Mouse (Mus musculus) stomach, embryonic 15.5 days (tissue): Measurements from ENCODE around the gene Fam69b. TPM values are rescaled to one million over a fixed set of nuclear protein-coding genes. Genes with fewer than 3 reads are reported as not detected.

Experiments used
- ATAC-seq: fragments of 200-750 bp; cut with Nextera tagmentation; 2 replicates; pipeline ENCODE4 v1.8.0; 2017; ENCODE audit warnings: low read depth, moderate number of reproducible peaks, moderate TSS enrichment; ENCODE audit not compliant: insufficient read depth, low FRiP score
- H3K27ac ChIP-seq: fragments of 300-500 bp; sonication (generic); 2 replicates; pipeline ENCODE4 v1.5.1; 2015; ENCODE audit warnings: mild to moderate bottlenecking, inconsistent platforms
- H3K27me3 ChIP-seq: fragments of 300-500 bp; sonication (generic); replicated peaks from 2 replicates; pipeline ENCODE4 v1.6.1; 2015; ENCODE audit warnings: inconsistent platforms
- H3K36me3 ChIP-seq: fragments of 300-500 bp; sonication (generic); 2 replicates; pipeline ENCODE4 v1.6.1; 2015; ENCODE audit warnings: inconsistent platforms
- H3K4me1 ChIP-seq: fragments of 300-500 bp; sonication (generic); 2 replicates; pipeline ENCODE4 v1.6.1; 2015; ENCODE audit warnings: inconsistent platforms
- H3K4me2 ChIP-seq: fragments of 300-500 bp; sonication (generic); 2 replicates; pipeline ENCODE4 v1.6.1; 2015; ENCODE audit warnings: mild to moderate bottlenecking, inconsistent platforms
- H3K4me3 ChIP-seq: fragments of 300-500 bp; sonication (generic); replicated peaks from 2 replicates; pipeline ENCODE4 v1.5.1; 2015; ENCODE audit warnings: inconsistent platforms
- H3K9ac ChIP-seq: fragments of 300-500 bp; sonication (generic); 2 replicates; pipeline ENCODE4 v1.6.1; 2015; ENCODE audit warnings: inconsistent platforms
- H3K9me3 ChIP-seq: fragments of 300-500 bp; sonication (generic); 2 replicates; pipeline ENCODE4 v1.6.1; 2016; ENCODE audit warnings: inconsistent platforms
- WGBS: fragments of 180-500 bp; shearing (Covaris S2); methylation state at CpG from one replicate; pipeline ENCODE4 v1.1.7; 2015; 5-methylcytosine and 5-hydroxymethylcytosine counted together
- polyA plus RNA-seq: library from polyadenylated mRNA; unstranded; fragments of >200 nt; fragmentation: Nextera tagmentation; extraction: Ambion mirVana; gene quantifications from 2 replicates; pipeline ENCODE4 v1.2.1, GENCODE M21; 2015

Fam69b gene
- polyA plus RNA-seq, 1 experiment from 2014 or later = 28.9 TPM

- WGBS = 91% methylated on average over 7 of the region's 7 CpGs
These were observed 38.0 kb upstream of the Fam69b start for GRCm38 (mm10) chr2:26590282-26590681.

GRCm38 (mm10) chr2:26590962-26591361 is 37.3 kb upstream of the Fam69b start:
- Histone ChIP-seq H3K36me3 (peaks cover 19% of the 10 kb centered on the region), H3K4me3 (no peak overlapping the region), H3K4me2 (no peak overlapping the region), H3K4me1 (peaks cover 17% of the 10 kb centered on the region), H3K27ac (no peak overlapping the region), H3K27me3 (no peaks in the 10 kb centered on the region), H3K9ac (no peak overlapping the region), H3K9me3 (no peaks in the 10 kb centered on the region)
- 86% methylated on average over 7 of the region's 7 CpGs for WGBS
- no peak for ATAC-seq

More at GRCm38 (mm10) chr2:26590282-26590681, 38.0 kb upstream of the Fam69b start:
- H3K4me1 ChIP-seq = peaks cover 17% of the 10 kb centered on the region
- H3K27ac ChIP-seq = no peak overlapping the region
- no peaks in the 10 kb centered on the region for H3K27me3 ChIP-seq
- no peaks in the 10 kb centered on the region for H3K9me3 ChIP-seq
- H3K4me2 ChIP-seq = no peak overlapping the region
- peaks cover 15% of the 10 kb centered on the region; the same call in 1 of the 2 replicates for H3K36me3 ChIP-seq
- H3K9ac ChIP-seq = no peak overlapping the region
- H3K4me3 ChIP-seq = no peak overlapping the region
- ATAC-seq = no peak

- Histone ChIP-seq H3K36me3 (peaks cover 21% of the 10 kb centered on the region), H3K27me3 (no peaks in the 10 kb centered on the region), H3K9me3 (no peaks in the 10 kb centered on the region), H3K27ac (no peak overlapping the region), H3K9ac (no peak overlapping the region), H3K4me1 (peaks cover 13% of the 10 kb centered on the region), H3K4me2 (no peak overlapping the region), H3K4me3 (no peak overlapping the region)
- no peak for ATAC-seq
- whole genome bisulfite sequencing = 82% methylated on average over 12 of the region's 12 CpGs
These were observed 36.8 kb upstream of the Fam69b start for GRCm38 (mm10) chr2:26591416-26591815.

GRCm38 (mm10) chr2:26593211-26594021 is 34.8 kb upstream of the Fam69b start:
- Histone ChIP-seq H3K9ac (no peak overlapping the region), H3K4me2 (no peak overlapping the region), H3K9me3 (no peaks in the 10 kb centered on the region), H3K27ac (no peak overlapping the region), H3K27me3 (no peaks in the 10 kb centered on the region), H3K36me3 (peaks cover 21% of the 10 kb centered on the region), H3K4me3 (no peak overlapping the region), H3K4me1 (peaks cover 2% of the 10 kb centered on the region)
- 64% methylated on average over 9 of the region's 9 CpGs for WGBS
- no peak for ATAC-seq

- ATAC-seq = peak; percentile 24; the same call in 1 of the 2 replicates
- Histone ChIP-seq H3K4me2 (no peak overlapping the region), H3K27me3 (no peaks in the 10 kb centered on the region), H3K4me3 (no peak overlapping the region), H3K9me3 (no peaks in the 10 kb centered on the region), H3K27ac (no peak overlapping the region), H3K36me3 (peaks cover 21% of the 10 kb centered on the region), H3K9ac (no peak overlapping the region), H3K4me1 (no peaks in the 10 kb centered on the region)
- 65% methylated on average over 9 of the region's 9 CpGs for WGBS
These were observed 34.3 kb upstream of the Fam69b start for GRCm38 (mm10) chr2:26594022-26594346.

- Histone ChIP-seq H3K4me3 (no peak overlapping the region), H3K9me3 (no peaks in the 10 kb centered on the region), H3K27me3 (no peaks in the 10 kb centered on the region), H3K9ac (no peak overlapping the region), H3K4me2 (no peak overlapping the region), H3K27ac (peak overlapping the region; percentile 55; the same call in 1 of the 2 replicates), H3K4me1 (peaks cover 2% of the 10 kb centered on the region; the same call in 1 of the 2 replicates), H3K36me3 (peaks cover 21% of the 10 kb centered on the region)
- WGBS = 86% methylated on average over 7 of the region's 7 CpGs
- peak; percentile 11; the same call in 1 of the 2 replicates for ATAC-seq
These were observed 33.8 kb upstream of the Fam69b start for GRCm38 (mm10) chr2:26594461-26594933.

GRCm38 (mm10) chr2:26594934-26595724 is 33.1 kb upstream of the Fam69b start:
- Histone ChIP-seq H3K4me3 (no peak overlapping the region), H3K9me3 (no peaks in the 10 kb centered on the region), H3K36me3 (peaks cover 21% of the 10 kb centered on the region), H3K4me2 (no peak overlapping the region), H3K4me1 (peaks cover 3% of the 10 kb centered on the region; the same call in 1 of the 2 replicates), H3K27me3 (no peaks in the 10 kb centered on the region), H3K9ac (no peak overlapping the region), H3K27ac (peak overlapping the region; percentile 55)
- WGBS = 56% methylated on average over 6 of the region's 6 CpGs
- ATAC-seq = peak; percentile 84

- Histone ChIP-seq H3K9me3 (no peaks in the 10 kb centered on the region), H3K4me3 (no peak overlapping the region), H3K36me3 (peaks cover 21% of the 10 kb centered on the region), H3K4me1 (peaks cover 10% of the 10 kb centered on the region; the same call in 1 of the 2 replicates), H3K4me2 (no peak overlapping the region), H3K27me3 (no peaks in the 10 kb centered on the region), H3K9ac (no peak overlapping the region), H3K27ac (peak overlapping the region; percentile 55)
- no peak for ATAC-seq
- WGBS = 80% methylated on average over 11 of the region's 11 CpGs
These were observed 32.4 kb upstream of the Fam69b start for GRCm38 (mm10) chr2:26595725-26596435.

GRCm38 (mm10) chr2:26596898-26597297 is 31.4 kb upstream of the Fam69b start:
- no peaks in the 10 kb centered on the region for H3K27me3 ChIP-seq
- no peak for ATAC-seq
- H3K9ac ChIP-seq = no peak overlapping the region
- H3K9me3 ChIP-seq = no peaks in the 10 kb centered on the region
- WGBS = 90% methylated on average over 3 of the region's 3 CpGs
- H3K36me3 ChIP-seq = peaks cover 21% of the 10 kb centered on the region
- H3K4me2 ChIP-seq = no peak overlapping the region
- peaks cover 10% of the 10 kb centered on the region; the same call in 1 of the 2 replicates for H3K4me1 ChIP-seq
- no peak overlapping the region for H3K27ac ChIP-seq
- no peak overlapping the region for H3K4me3 ChIP-seq

GRCm38 (mm10) chr2:26597810-26598209 is 30.4 kb upstream of the Fam69b start:
- peaks cover 15% of the 10 kb centered on the region for H3K4me1 ChIP-seq
- H3K27ac ChIP-seq = no peak overlapping the region
- peaks cover 21% of the 10 kb centered on the region for H3K36me3 ChIP-seq
- no peaks in the 10 kb centered on the region for H3K9me3 ChIP-seq
- H3K9ac ChIP-seq = no peak overlapping the region
- WGBS = 85% methylated on average over 2 of the region's 2 CpGs
- no peak overlapping the region for H3K4me3 ChIP-seq
- no peak for ATAC-seq
- no peak overlapping the region for H3K4me2 ChIP-seq
- no peaks in the 10 kb centered on the region for H3K27me3 ChIP-seq

- Histone ChIP-seq H3K27me3 (no peaks in the 10 kb centered on the region), H3K4me3 (no peak overlapping the region), H3K27ac (no peak overlapping the region), H3K9ac (no peak overlapping the region), H3K36me3 (peaks cover 15% of the 10 kb centered on the region), H3K9me3 (no peaks in the 10 kb centered on the region), H3K4me2 (no peak overlapping the region), H3K4me1 (peaks cover 21% of the 10 kb centered on the region)
- 69% methylated on average over 3 of the region's 3 CpGs for WGBS
- no peak for ATAC-seq
These were observed 29.8 kb upstream of the Fam69b start for GRCm38 (mm10) chr2:26598462-26598861.
